Mouse (Mus musculus): Measurements from ENCODE around the gene Dgkb. TPM values are rescaled to one million over a fixed set of nuclear protein-coding genes. Genes with fewer than 3 reads are reported as not detected.
A peak's percentile ranks its signal among the peaks of the same experiment; 100 is the strongest.

The Dgkb gene
- polyA plus RNA-seq, 1 experiment from 2014 or later: 3.3 TPM

DNA sequence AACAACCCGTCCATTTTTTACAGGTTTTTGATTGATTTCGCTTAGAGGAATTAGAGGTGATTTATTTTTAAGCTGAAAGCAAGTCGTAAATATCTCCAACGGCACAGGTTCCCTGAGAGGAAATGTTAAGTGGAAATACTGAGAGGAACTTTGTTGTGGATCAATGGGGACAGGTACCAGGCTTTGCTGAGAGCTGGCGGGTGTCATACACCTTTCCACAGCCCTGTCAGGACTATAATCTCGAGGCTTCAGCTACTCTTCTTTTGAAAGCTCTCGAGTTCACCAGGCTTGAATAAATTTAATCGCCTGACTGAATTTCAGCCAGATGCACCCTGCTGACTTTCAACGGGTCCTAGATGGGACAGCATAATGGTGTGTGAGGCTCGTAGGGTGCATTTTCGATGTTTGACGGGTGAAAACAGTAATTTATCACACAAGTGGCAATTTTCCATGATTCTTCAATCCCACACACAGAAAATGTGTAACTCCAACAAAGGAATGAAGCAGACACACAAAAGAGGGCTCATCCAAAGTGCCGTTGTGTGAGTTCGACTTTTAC lies 580.3 kb downstream of the Dgkb start:
- Histone ChIP-seq H3K27me3 (no peaks in the 10 kb centered on the region), H3K4me3 (no peak overlapping the region), H3K4me1 (replicated peaks) (peaks cover 9% of the 10 kb centered on the region; the same call in 1 of the 2 replicates), H3K27ac (no peak overlapping the region), H3K4me2 (no peak overlapping the region), H3K9me3 (no peaks in the 10 kb centered on the region), H3K36me3 (no peaks in the 10 kb centered on the region), H3K9ac (no peak overlapping the region)
- no peak for ATAC-seq (ENCODE audit: low FRiP score)
- 53% methylated on average over 14 of the region's 14 CpGs for WGBS

DNA sequence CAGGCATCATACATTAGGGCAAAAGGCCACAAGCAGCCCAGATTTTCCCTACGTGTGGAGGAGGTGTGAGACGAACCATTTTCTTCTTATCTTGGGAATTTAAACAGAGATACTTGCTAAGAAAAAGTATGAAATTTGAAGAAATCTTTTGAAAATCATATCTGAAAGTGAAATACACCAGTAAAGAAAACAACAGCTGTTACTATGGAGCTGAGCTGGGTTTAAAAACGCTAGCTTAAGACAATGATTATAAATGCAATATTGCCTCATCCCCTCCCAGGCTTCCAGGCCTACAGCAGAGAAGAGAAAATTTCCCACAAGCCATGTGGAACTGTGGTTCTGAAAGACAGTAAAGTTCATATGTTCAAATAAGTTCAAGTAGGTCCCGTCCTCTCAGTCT lies 582.6 kb downstream of the Dgkb start:
- Histone ChIP-seq H3K36me3 (no peaks in the 10 kb centered on the region), H3K4me2 (no peak overlapping the region), H3K4me3 (no peak overlapping the region), H3K27ac (no peak overlapping the region), H3K9me3 (no peaks in the 10 kb centered on the region), H3K27me3 (no peaks in the 10 kb centered on the region), H3K9ac (no peak overlapping the region), H3K4me1 (replicated peaks) (peaks cover 9% of the 10 kb centered on the region; the same call in 1 of the 2 replicates)
- 84% methylated on average over 4 of the region's 4 CpGs for WGBS
- no peak for ATAC-seq (ENCODE audit: low FRiP score)

GRCm38 (mm10) chr12:38435364-38436130 lies 618.0 kb downstream of the Dgkb start:
- peak; percentile 86 for ATAC-seq (ENCODE audit: low FRiP score)
- Histone ChIP-seq H3K9ac (no peak overlapping the region), H3K4me2 (no peak overlapping the region), H3K27me3 (0 out of 2 replicates have a peak, but pooled peaks cover 3% of the 10 kb centered on the region), H3K9me3 (no peaks in the 10 kb centered on the region), H3K4me3 (no peak overlapping the region), H3K4me1 (replicated peaks) (peaks cover 5% of the 10 kb centered on the region; the same call in 1 of the 2 replicates), H3K36me3 (no peaks in the 10 kb centered on the region), H3K27ac (no peak overlapping the region)
- 25% methylated on average over 10 of the region's 10 CpGs for WGBS

DNA sequence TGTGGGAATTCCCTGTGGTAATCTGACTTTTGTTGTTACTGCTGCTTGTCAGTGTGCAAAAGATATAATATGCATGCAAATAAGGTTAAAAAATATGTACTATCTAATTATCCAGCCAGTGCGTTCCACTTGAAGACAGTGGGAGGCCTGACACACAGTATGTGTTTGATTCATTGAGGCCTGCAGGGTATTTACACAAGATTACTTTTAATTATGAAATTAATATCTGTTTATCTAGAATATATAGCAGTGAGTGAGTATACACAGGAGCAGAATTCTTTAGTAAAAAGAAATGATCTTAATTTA lies 618.6 kb downstream of the Dgkb start:
- no peaks in the 10 kb centered on the region for H3K36me3 ChIP-seq
- H3K4me2 ChIP-seq: no peak overlapping the region
- H3K27ac ChIP-seq: no peak overlapping the region
- 24% methylated on average over 1 of the region's 1 CpGs for WGBS
- no peak overlapping the region for H3K9ac ChIP-seq
- ATAC-seq (ENCODE audit: low FRiP score): peak; percentile 91
- no peak overlapping the region for H3K4me3 ChIP-seq
- H3K27me3 ChIP-seq: 0 out of 2 replicates have a peak, but pooled peaks cover 3% of the 10 kb centered on the region
- H3K9me3 ChIP-seq: no peaks in the 10 kb centered on the region
- peaks cover 5% of the 10 kb centered on the region; the same call in 1 of the 2 replicates for H3K4me1 ChIP-seq (replicated peaks)

DNA sequence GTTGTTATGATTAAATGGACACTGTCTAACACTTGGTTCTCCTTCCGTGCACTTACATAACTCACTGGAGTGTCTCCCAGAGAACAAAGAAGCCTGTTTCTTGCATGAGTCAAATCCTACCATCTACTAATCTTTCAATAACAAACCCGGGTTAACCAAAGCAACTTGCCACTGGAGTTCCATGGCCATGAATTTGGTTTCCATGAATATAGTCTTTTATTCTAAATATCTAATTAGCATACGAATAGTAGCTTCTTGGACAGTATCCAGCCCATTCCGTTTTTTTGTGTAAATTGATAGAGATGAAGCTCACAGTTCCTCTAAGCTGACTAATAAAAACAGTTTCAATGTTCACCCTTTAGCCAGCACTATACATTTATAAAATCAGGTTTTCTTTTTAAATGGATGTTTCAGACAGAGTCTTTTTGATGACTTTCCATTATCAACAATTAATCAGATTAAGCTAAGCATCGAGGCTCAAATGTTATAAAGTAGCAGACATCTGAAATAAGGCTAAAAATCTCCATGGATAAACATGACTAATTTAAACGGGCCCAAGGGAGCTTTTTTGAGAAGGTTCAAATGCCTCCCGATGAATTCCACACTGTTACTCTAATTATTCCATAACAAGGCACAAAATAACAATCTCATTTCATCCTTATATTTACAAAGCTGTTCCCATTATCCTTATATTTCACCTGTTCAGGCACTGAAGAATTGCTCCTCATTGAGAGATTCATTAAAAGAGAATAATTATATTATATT lies 633.0 kb downstream of the Dgkb start:
- Histone ChIP-seq H3K9me3 (peaks cover 3% of the 10 kb centered on the region; the same call in 1 of the 2 replicates), H3K36me3 (no peaks in the 10 kb centered on the region), H3K4me2 (no peak overlapping the region), H3K9ac (no peak overlapping the region), H3K4me1 (replicated peaks) (no peaks in the 10 kb centered on the region), H3K4me3 (no peak overlapping the region), H3K27me3 (0 out of 2 replicates have a peak, but pooled peaks cover 3% of the 10 kb centered on the region), H3K27ac (no peak overlapping the region)
- peak; percentile 66 for ATAC-seq (ENCODE audit: low FRiP score)
- 34% methylated on average over 7 of the region's 7 CpGs for WGBS

GRCm38 (mm10) chr12:38451677-38452076 lies 634.2 kb downstream of the Dgkb start:
- no peak for ATAC-seq (ENCODE audit: low FRiP score)
- H3K27me3 ChIP-seq: no peaks in the 10 kb centered on the region
- peaks cover 3% of the 10 kb centered on the region; the same call in 1 of the 2 replicates for H3K9me3 ChIP-seq
- no peak overlapping the region for H3K27ac ChIP-seq
- no peak overlapping the region for H3K4me3 ChIP-seq
- H3K4me2 ChIP-seq: no peak overlapping the region
- H3K9ac ChIP-seq: no peak overlapping the region
- no peaks in the 10 kb centered on the region for H3K36me3 ChIP-seq
- no peaks in the 10 kb centered on the region for H3K4me1 ChIP-seq (replicated peaks)
- WGBS: 50% methylated on average over 3 of the region's 3 CpGs

DNA sequence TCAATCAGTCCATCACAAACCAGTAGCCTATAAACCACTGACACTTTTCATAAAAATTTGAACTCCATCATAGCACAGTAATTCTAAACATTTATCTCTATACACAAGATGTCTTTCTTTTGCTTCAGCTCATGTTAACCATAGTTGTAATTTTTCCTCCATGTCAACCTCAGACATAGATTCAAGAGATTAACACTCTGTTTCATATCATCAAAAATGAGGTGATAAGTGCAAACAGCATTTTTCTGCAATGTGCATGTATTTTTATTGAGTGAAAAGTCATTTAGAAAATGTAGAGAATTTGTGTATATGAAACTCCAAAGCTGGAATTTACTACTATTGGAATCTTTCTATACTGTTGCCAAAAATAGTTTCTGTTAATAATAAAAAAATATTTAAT lies 650.7 kb downstream of the Dgkb start:
- Histone ChIP-seq H3K27ac (no peak overlapping the region), H3K36me3 (no peaks in the 10 kb centered on the region), H3K27me3 (no peaks in the 10 kb centered on the region), H3K9ac (no peak overlapping the region), H3K4me2 (no peak overlapping the region), H3K9me3 (no peaks in the 10 kb centered on the region), H3K4me3 (no peak overlapping the region), H3K4me1 (replicated peaks) (no peaks in the 10 kb centered on the region)
- ATAC-seq (ENCODE audit: low FRiP score): no peak

- H3K9ac ChIP-seq: no peak overlapping the region
- H3K4me2 ChIP-seq: no peak overlapping the region
- no peaks in the 10 kb centered on the region for H3K36me3 ChIP-seq
- ATAC-seq (ENCODE audit: low FRiP score): no peak
- H3K4me1 ChIP-seq (replicated peaks): no peaks in the 10 kb centered on the region
- no peak overlapping the region for H3K27ac ChIP-seq
- H3K4me3 ChIP-seq: no peak overlapping the region
- no peaks in the 10 kb centered on the region for H3K27me3 ChIP-seq
- no peaks in the 10 kb centered on the region for H3K9me3 ChIP-seq
Observed at GRCm38 (mm10) chr12:38468605-38469004, 651.1 kb downstream of the Dgkb start.

- Histone ChIP-seq H3K27ac (no peak overlapping the region), H3K4me1 (replicated peaks) (no peaks in the 10 kb centered on the region), H3K4me3 (no peak overlapping the region), H3K9me3 (no peaks in the 10 kb centered on the region), H3K27me3 (no peaks in the 10 kb centered on the region), H3K9ac (no peak overlapping the region), H3K36me3 (no peaks in the 10 kb centered on the region), H3K4me2 (no peak overlapping the region)
- 32% methylated on average over 2 of the region's 2 CpGs for WGBS
- no peak for ATAC-seq (ENCODE audit: low FRiP score)
Observed at GRCm38 (mm10) chr12:38497229-38497628, 679.7 kb downstream of the Dgkb start.

GRCm38 (mm10) chr12:38500931-38501330 lies 683.4 kb downstream of the Dgkb start:
- Histone ChIP-seq H3K9ac (no peak overlapping the region), H3K36me3 (no peaks in the 10 kb centered on the region), H3K4me1 (replicated peaks) (no peaks in the 10 kb centered on the region), H3K27ac (no peak overlapping the region), H3K9me3 (no peaks in the 10 kb centered on the region), H3K27me3 (no peaks in the 10 kb centered on the region), H3K4me3 (no peak overlapping the region), H3K4me2 (no peak overlapping the region)
- no peak for ATAC-seq (ENCODE audit: low FRiP score)
- 44% methylated on average over 3 of the region's 3 CpGs for WGBS

GRCm38 (mm10) chr12:38508195-38508594 lies 690.7 kb downstream of the Dgkb start:
- no peaks in the 10 kb centered on the region for H3K36me3 ChIP-seq
- H3K9me3 ChIP-seq: no peaks in the 10 kb centered on the region
- no peak for ATAC-seq (ENCODE audit: low FRiP score)
- H3K4me3 ChIP-seq: no peak overlapping the region
- no peaks in the 10 kb centered on the region for H3K27me3 ChIP-seq
- no peaks in the 10 kb centered on the region for H3K4me1 ChIP-seq (replicated peaks)
- no peak overlapping the region for H3K9ac ChIP-seq
- 11% methylated on average over 1 of the region's 1 CpGs for WGBS
- H3K27ac ChIP-seq: no peak overlapping the region
- no peak overlapping the region for H3K4me2 ChIP-seq

DNA sequence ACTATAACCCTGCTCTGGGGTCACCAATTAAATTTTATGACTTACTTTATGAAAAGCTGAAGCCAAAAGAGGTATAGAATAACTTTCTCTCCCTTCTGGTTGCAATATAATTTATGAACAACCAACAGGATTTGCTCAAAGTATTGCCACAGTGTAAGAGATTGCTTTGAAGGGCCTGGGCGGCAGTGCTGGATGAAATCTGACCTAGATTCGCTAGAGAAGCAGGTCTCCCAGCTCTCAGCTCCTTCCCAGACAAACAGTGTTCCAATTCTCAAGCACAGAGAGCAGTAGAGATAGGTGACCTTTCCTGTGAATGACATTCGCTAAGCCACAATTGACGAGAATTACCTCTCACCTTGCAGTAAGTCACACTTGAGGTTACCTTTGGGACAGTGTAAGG lies 727.9 kb downstream of the Dgkb start:
- no peaks in the 10 kb centered on the region for H3K9me3 ChIP-seq
- H3K27me3 ChIP-seq: no peaks in the 10 kb centered on the region
- H3K4me2 ChIP-seq: no peak overlapping the region
- no peaks in the 10 kb centered on the region for H3K36me3 ChIP-seq
- no peak overlapping the region for H3K4me3 ChIP-seq
- H3K4me1 ChIP-seq (replicated peaks): no peaks in the 10 kb centered on the region
- no peak overlapping the region for H3K9ac ChIP-seq
- H3K27ac ChIP-seq: no peak overlapping the region
- ATAC-seq (ENCODE audit: low FRiP score): no peak
- WGBS: 75% methylated on average over 4 of the region's 4 CpGs
